Mouse (Mus musculus) lung, postnatal 0 days (tissue): Measurements from ENCODE around the gene Ascl4.

Experiments
- CTCF ChIP-seq: IDR thresholded peaks from 2 replicates; pipeline ENCODE4 v1.5.1; 2016; ENCODE audit warnings: antibody characterized with exemption, mild to moderate bottlenecking
- EP300 ChIP-seq: IDR thresholded peaks from 2 replicates; pipeline ENCODE4 v1.6.1; 2016; ENCODE audit warnings: antibody characterized with exemption, mild to moderate bottlenecking, control low read depth

- TF ChIP-seq CTCF (peak; percentile 7; the same call in 1 of the 2 replicates), EP300 (no peak)
Observed at GRCm38 (mm10) chr10:85927676-85928445, at the start of gene Ascl4.
